In the genomic region with DNA sequence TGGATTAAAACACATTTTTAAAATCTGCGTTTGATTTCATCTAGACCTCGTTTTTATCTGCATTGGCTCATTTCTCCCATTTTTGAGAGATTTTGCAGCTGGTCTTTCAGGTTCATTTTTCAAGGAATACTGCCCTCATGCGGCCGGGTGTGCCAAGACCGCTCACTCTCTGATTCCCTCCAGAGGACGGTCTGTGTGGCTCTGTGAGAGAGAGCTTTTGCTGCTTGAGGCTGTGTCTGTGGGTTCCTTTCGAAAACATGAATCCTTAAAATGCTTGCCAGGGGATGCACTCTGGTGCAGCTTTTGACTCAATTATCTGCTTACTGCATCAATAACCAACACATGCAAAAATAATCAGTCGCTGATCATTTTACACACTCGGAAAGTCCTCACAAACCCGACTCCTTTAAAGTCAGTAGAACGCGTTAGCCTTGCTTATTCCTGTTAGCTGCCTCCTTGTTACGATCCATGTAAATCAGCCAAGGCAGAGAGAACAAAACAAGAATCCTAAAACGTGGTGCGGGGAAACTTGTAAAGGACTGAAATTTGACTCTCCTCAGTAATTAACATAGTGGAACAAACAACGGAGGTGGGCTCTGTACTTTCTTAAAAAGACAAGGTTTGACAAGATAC, we compare ENCODE assay signal across 8 mouse cellular contexts. TPM values are rescaled to one million over a fixed set of nuclear protein-coding genes. Genes with fewer than 3 reads are reported as not detected.
A peak's percentile ranks its signal among the peaks of the same experiment; 100 is the strongest.
DNase-seq lines count a peak whose midpoint lies in the region; ATAC-seq lines count a peak whose summit lies in the region.

No protein-coding gene starts in this region.

- H3K4me1 ChIP-seq in hindbrain, embryonic 14.5 days (replicated peaks; ENCODE audit: control insufficient read depth, insufficient read depth, low read length), result peaks cover 44% of the 10 kb centered on the region

- peak overlapping the region; percentile 25 for H3K4me3 ChIP-seq in hindbrain, embryonic 14.5 days (replicated peaks; ENCODE audit: low read length)

- H3K36me3 ChIP-seq in hindbrain, embryonic 14.5 days (replicated peaks; ENCODE audit: control insufficient read depth, insufficient read depth), result no peaks in the 10 kb centered on the region

- H3K9me3 ChIP-seq in hindbrain, embryonic 14.5 days (ENCODE audit: control insufficient read depth, low read length), result no peaks in the 10 kb centered on the region

- peak; percentile 71 to 77 for DNase-seq in cerebellum, postnatal 36 days
- DNase-seq in frontal cortex, postnatal 36 days (ENCODE audit: low spot score in 2 of 2), result peak; percentile 82 to 92
- DNase-seq in hindbrain, embryonic 14.5 days (ENCODE audit: low spot score), result peak; percentile 89
- peak; percentile 62 to 87 for DNase-seq in layer of hippocampus, postnatal 25 days (ENCODE audit: extremely low spot score in 1 of 2, low spot score in 1 of 2)
- peak; percentile 90 for DNase-seq in lung, postnatal 10 days
- peak; percentile 79 for DNase-seq in retina, embryonic 14.5 days (ENCODE audit: low spot score)
- peak; percentile 68 for DNase-seq in thymus, postnatal 25 days

- under 1% methylated on average over 16 of the region's 16 CpGs for WGBS in hindbrain, embryonic 14.5 days

- H3K4me2 ChIP-seq in hindbrain, embryonic 14.5 days (replicated peaks), result peak overlapping the region; percentile 56

- peak overlapping the region; percentile 80 for H3K27ac ChIP-seq in hindbrain, embryonic 14.5 days

- ATAC-seq in activated CD4-positive, CD25-positive, alpha-beta regulatory T cell, adult 4 months, result peak; percentile 70
- peak; percentile 72 for ATAC-seq in hindbrain, embryonic 14.5 days (ENCODE audit: low FRiP score)

- peak overlapping the region; percentile 57 for H3K9ac ChIP-seq in hindbrain, embryonic 14.5 days

- H3K27me3 ChIP-seq in hindbrain, embryonic 14.5 days (ENCODE audit: control insufficient read depth, insufficient read depth, low read length), result no peaks in the 10 kb centered on the region

RNA-seq across cellular contexts. Expression of a gene that starts 0.5 kb away (rescaled TPM):
- polyA plus RNA-seq in activated CD4-positive, CD25-positive, alpha-beta regulatory T cell, adult 4 months (2017; shearing (Covaris generic)), result not detected
- polyA plus RNA-seq in hindbrain, embryonic 14.5 days (2014; fragmentation: Nextera tagmentation; extraction: Ambion mirVana), result 17.1 and 18.7 TPM in 2 replicates
- under 1 TPM; 0.54 to 0.79 TPM for total RNA-seq in layer of hippocampus, postnatal 25 days (2021)

Comparison
In these comparisons a context has a peak if more than half of its experiments do, and no peak if none do; other contexts are left out.
1. Peak in every context shown above with its lines: DNase-seq, ATAC-seq, H3K4me3 ChIP-seq and H3K27ac ChIP-seq.
2. RNA of a gene that starts 0.5 kb away (polyA plus RNA-seq): 17.1 to 18.7 TPM in hindbrain, embryonic 14.5 days; not detected in activated CD4-positive, CD25-positive, alpha-beta regulatory T cell, adult 4 months; every median in the first group is over 10 times any median in the second.